Mouse (Mus musculus) kidney, postnatal 4 days (tissue): Measurements from ENCODE around the gene Gm45062.
"Not testable (repeated sequence)": the region's sequence is repeated elsewhere in the genome, so short reads cannot be mapped to it uniquely, and the experiment has no call there.

Source experiments
- DNase-seq, 2 experiments: peaks; one replicate each; pipeline ENCODE4 v3.0.0; 2021; ENCODE audit warnings: mixed read lengths in 2 of 2

The Gm45062 gene

GRCm38 (mm10) chr6:8509961-8510863 is 251.0 kb downstream of the Gm45062 start:
- DNase-seq: peak; percentile 53 to 69

- no peak for DNase-seq
Observed at GRCm38 (mm10) chr6:8510864-8511428, 251.7 kb downstream of the Gm45062 start.

GRCm38 (mm10) chr6:8511447-8511846 is 252.2 kb downstream of the Gm45062 start:
- DNase-seq: peak; percentile 16 to 25

GRCm38 (mm10) chr6:8512416-8512815 is 253.2 kb downstream of the Gm45062 start:
- DNase-seq: peak in 1 of 2 experiments; percentile 12

- DNase-seq: no peak
Observed at GRCm38 (mm10) chr6:8519687-8520086, 260.4 kb downstream of the Gm45062 start.

- DNase-seq: no peak
Observed at GRCm38 (mm10) chr6:8521231-8521630, 262.0 kb downstream of the Gm45062 start.

- DNase-seq: no peak
Observed at GRCm38 (mm10) chr6:8524717-8525116, 265.5 kb downstream of the Gm45062 start.

GRCm38 (mm10) chr6:8531104-8531894 is 272.0 kb downstream of the Gm45062 start:
- DNase-seq: no peak

- DNase-seq: no peak
Observed at GRCm38 (mm10) chr6:8536944-8537343, 277.7 kb downstream of the Gm45062 start.

- not testable (repeated sequence) for DNase-seq
Observed at GRCm38 (mm10) chr6:8541531-8541930, 282.3 kb downstream of the Gm45062 start.

- DNase-seq: no peak
Observed at GRCm38 (mm10) chr6:8544822-8545221, 285.6 kb downstream of the Gm45062 start.

GRCm38 (mm10) chr6:8545780-8546179 is 286.5 kb downstream of the Gm45062 start:
- no peak for DNase-seq

- DNase-seq: no peak
Observed at GRCm38 (mm10) chr6:8551155-8551554, 291.9 kb downstream of the Gm45062 start.

GRCm38 (mm10) chr6:8556849-8557571 is 297.8 kb downstream of the Gm45062 start:
- no peak for DNase-seq

- DNase-seq: no peak
Observed at GRCm38 (mm10) chr6:8560682-8561081, 301.4 kb downstream of the Gm45062 start.

- no peak for DNase-seq
Observed at GRCm38 (mm10) chr6:8582377-8582776, 323.1 kb downstream of the Gm45062 start.

GRCm38 (mm10) chr6:8583892-8584291 is 324.6 kb downstream of the Gm45062 start:
- DNase-seq: no peak

- peak; percentile 6 to 27 for DNase-seq
Observed at GRCm38 (mm10) chr6:8591665-8592064, 332.4 kb downstream of the Gm45062 start.

GRCm38 (mm10) chr6:8617369-8617768 is 358.1 kb downstream of the Gm45062 start:
- DNase-seq: no peak

- DNase-seq: no peak
Observed at GRCm38 (mm10) chr6:8619582-8620350, 360.5 kb downstream of the Gm45062 start.

GRCm38 (mm10) chr6:8623045-8623444 is 363.8 kb downstream of the Gm45062 start:
- DNase-seq: no peak

- no peak for DNase-seq
Observed at GRCm38 (mm10) chr6:8628226-8628625, 369.0 kb downstream of the Gm45062 start.
